Mouse (Mus musculus): ENCODE measurements around the gene Lima1. TPM values are rescaled to one million over a fixed set of nuclear protein-coding genes. Genes with fewer than 3 reads are reported as not detected.

Lima1 gene
- polyA plus RNA-seq, 1 experiment from 2014 or later, result 18.6 TPM

- H3K27ac ChIP-seq (replicated peaks in 1 of 2; ENCODE audit: control insufficient read depth in 1 of 2, insufficient read depth in 1 of 2, low read depth in 2 of 2, low read length in 2 of 2), result no peak overlapping the region
- no peak for ATAC-seq (ENCODE audit: insufficient number of reproducible peaks, insufficient read depth, low FRiP score, low read depth)
- no peak overlapping the region for H3K4me2 ChIP-seq (ENCODE audit: low read length)
- no peaks in the 10 kb centered on the region for H3K4me1 ChIP-seq (ENCODE audit: control insufficient read depth in 2 of 2, insufficient read depth in 2 of 2, low read length in 2 of 2)
- H3K4me3 ChIP-seq (ENCODE audit: control insufficient read depth in 1 of 2, insufficient read depth in 1 of 2, low read depth in 1 of 2, low read length in 2 of 2), result no peak overlapping the region
- no peaks in the 10 kb centered on the region for H3K9me3 ChIP-seq (ENCODE audit: control insufficient read depth, low read length)
- H3K27me3 ChIP-seq (ENCODE audit: control insufficient read depth, insufficient read depth, low read length), result no peaks in the 10 kb centered on the region
- H3K36me3 ChIP-seq (ENCODE audit: control insufficient read depth, insufficient read depth, low read length), result no peaks in the 10 kb centered on the region
- H3K9ac ChIP-seq (ENCODE audit: low read length), result no peak overlapping the region
- WGBS, result 61% methylated on average over 9 of the region's 9 CpGs
Observed at GRCm38 (mm10) chr15:99835191-99835590, 40.1 kb downstream of the Lima1 start.

DNA sequence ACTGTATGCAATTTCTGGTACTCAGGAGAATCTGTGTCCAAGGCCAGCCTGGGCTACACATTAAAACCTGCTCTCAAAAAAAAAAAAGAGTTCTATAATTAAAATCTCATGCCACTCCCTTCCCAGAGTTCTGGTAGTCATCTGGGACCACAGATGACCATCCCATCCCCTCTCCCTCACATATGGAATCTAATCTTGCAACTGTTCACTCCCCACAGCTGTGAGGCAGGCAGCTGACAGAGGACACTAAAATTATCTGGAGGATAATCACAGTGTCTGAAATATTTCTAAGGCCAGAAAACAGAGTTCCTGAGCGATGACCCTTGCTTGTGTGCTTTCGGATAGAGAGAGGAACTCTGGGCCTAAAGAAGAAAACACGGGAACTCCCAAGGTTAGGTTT is 40.6 kb downstream of the Lima1 start:
- WGBS, result 84% methylated on average over 3 of the region's 3 CpGs
- H3K9ac ChIP-seq (ENCODE audit: low read length), result no peak overlapping the region
- H3K27ac ChIP-seq (replicated peaks in 1 of 2; ENCODE audit: control insufficient read depth in 1 of 2, insufficient read depth in 1 of 2, low read depth in 2 of 2, low read length in 2 of 2), result no peak overlapping the region
- ATAC-seq (ENCODE audit: insufficient number of reproducible peaks, insufficient read depth, low FRiP score, low read depth), result no peak
- H3K9me3 ChIP-seq (ENCODE audit: control insufficient read depth, low read length), result no peaks in the 10 kb centered on the region
- no peaks in the 10 kb centered on the region for H3K4me1 ChIP-seq (ENCODE audit: control insufficient read depth in 2 of 2, insufficient read depth in 2 of 2, low read length in 2 of 2)
- H3K27me3 ChIP-seq (ENCODE audit: control insufficient read depth, insufficient read depth, low read length), result no peaks in the 10 kb centered on the region
- H3K4me2 ChIP-seq (ENCODE audit: low read length), result no peak overlapping the region
- H3K4me3 ChIP-seq (ENCODE audit: control insufficient read depth in 1 of 2, insufficient read depth in 1 of 2, low read depth in 1 of 2, low read length in 2 of 2), result no peak overlapping the region
- H3K36me3 ChIP-seq (ENCODE audit: control insufficient read depth, insufficient read depth, low read length), result no peaks in the 10 kb centered on the region

DNA sequence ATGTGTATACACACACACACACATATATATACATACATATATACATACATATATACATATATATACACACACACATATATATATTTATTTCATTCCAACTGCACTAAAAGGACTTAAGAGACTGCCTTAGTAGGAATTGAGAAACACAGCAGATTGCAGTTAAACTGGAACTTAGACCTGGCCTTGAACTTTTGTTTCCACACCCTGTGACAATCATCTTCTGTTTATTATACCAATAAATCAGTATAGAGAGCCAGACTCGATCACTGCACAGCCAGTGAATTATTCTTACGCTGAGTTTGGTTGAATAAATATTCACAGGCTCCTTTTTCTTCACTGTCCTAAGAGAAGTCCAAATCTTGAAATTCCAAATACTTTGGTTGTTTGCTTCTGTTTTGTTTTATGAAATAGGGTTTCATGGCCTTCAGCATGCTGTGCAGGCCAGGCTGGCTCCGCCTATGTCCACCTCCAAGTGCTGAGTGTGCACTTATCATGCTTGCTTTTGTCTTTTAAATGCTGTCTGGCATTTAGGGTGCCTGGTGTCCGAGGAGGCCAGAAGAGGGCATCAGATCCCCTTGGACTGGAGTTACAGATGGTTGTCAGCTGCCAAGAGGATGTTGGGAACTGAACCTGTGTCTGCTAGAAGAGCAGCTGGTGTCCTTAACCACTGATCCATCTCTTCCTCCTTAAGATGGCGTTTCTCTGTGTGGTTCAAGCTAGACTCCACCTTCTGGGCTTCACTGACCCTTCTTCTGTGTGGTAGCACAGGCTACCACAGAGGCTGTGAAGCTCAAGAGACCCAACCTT is 41.4 kb downstream of the Lima1 start:
- WGBS, result 84% methylated on average over 5 of the region's 5 CpGs
- H3K9me3 ChIP-seq (ENCODE audit: control insufficient read depth, low read length), result no peaks in the 10 kb centered on the region
- H3K4me2 ChIP-seq (ENCODE audit: low read length), result no peak overlapping the region
- H3K27ac ChIP-seq (replicated peaks in 1 of 2; ENCODE audit: control insufficient read depth in 1 of 2, insufficient read depth in 1 of 2, low read depth in 2 of 2, low read length in 2 of 2), result no peak overlapping the region
- no peak overlapping the region for H3K4me3 ChIP-seq (ENCODE audit: control insufficient read depth in 1 of 2, insufficient read depth in 1 of 2, low read depth in 1 of 2, low read length in 2 of 2)
- no peaks in the 10 kb centered on the region for H3K4me1 ChIP-seq (ENCODE audit: control insufficient read depth in 2 of 2, insufficient read depth in 2 of 2, low read length in 2 of 2)
- H3K27me3 ChIP-seq (ENCODE audit: control insufficient read depth, insufficient read depth, low read length), result no peaks in the 10 kb centered on the region
- H3K9ac ChIP-seq (ENCODE audit: low read length), result no peak overlapping the region
- ATAC-seq (ENCODE audit: insufficient number of reproducible peaks, insufficient read depth, low FRiP score, low read depth), result no peak
- H3K36me3 ChIP-seq (ENCODE audit: control insufficient read depth, insufficient read depth, low read length), result no peaks in the 10 kb centered on the region

DNA sequence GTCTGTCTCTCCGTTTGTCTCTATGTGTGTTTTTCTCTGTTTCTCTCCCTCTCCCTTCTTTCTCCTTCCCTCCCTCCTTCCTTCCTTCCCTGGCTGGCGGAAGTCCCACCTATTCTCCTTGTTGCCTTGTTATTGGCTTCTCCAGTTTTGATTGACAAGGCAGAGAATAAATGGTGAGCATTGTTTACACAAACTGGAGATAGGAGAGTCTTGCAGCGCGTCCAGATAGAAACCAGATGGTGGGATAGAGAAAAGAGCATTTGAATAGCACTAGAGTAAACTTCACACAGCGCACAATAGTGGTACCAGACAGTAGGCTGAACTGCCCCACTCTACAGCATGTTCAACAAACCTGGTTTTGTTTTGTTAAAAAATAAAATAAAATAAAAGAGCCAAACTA is 43.7 kb downstream of the Lima1 start:
- no peaks in the 10 kb centered on the region for H3K36me3 ChIP-seq (ENCODE audit: control insufficient read depth, insufficient read depth, low read length)
- ATAC-seq (ENCODE audit: insufficient number of reproducible peaks, insufficient read depth, low FRiP score, low read depth), result no peak
- H3K4me3 ChIP-seq (ENCODE audit: control insufficient read depth in 1 of 2, insufficient read depth in 1 of 2, low read depth in 1 of 2, low read length in 2 of 2), result no peak overlapping the region
- WGBS, result 61% methylated on average over 5 of the region's 5 CpGs
- H3K27me3 ChIP-seq (ENCODE audit: control insufficient read depth, insufficient read depth, low read length), result no peaks in the 10 kb centered on the region
- H3K27ac ChIP-seq (replicated peaks in 1 of 2; ENCODE audit: control insufficient read depth in 1 of 2, insufficient read depth in 1 of 2, low read depth in 2 of 2, low read length in 2 of 2), result no peak overlapping the region
- H3K4me1 ChIP-seq (ENCODE audit: control insufficient read depth in 2 of 2, insufficient read depth in 2 of 2, low read length in 2 of 2), result no peaks in the 10 kb centered on the region
- no peak overlapping the region for H3K9ac ChIP-seq (ENCODE audit: low read length)
- no peak overlapping the region for H3K4me2 ChIP-seq (ENCODE audit: low read length)
- no peaks in the 10 kb centered on the region for H3K9me3 ChIP-seq (ENCODE audit: control insufficient read depth, low read length)

- Histone ChIP-seq H3K9ac (ENCODE audit: low read length) (no peak overlapping the region), H3K4me3 (ENCODE audit: control insufficient read depth in 1 of 2, insufficient read depth in 1 of 2, low read depth in 1 of 2, low read length in 2 of 2) (no peak overlapping the region), H3K36me3 (ENCODE audit: control insufficient read depth, insufficient read depth, low read length) (no peaks in the 10 kb centered on the region), H3K27me3 (ENCODE audit: control insufficient read depth, insufficient read depth, low read length) (no peaks in the 10 kb centered on the region), H3K27ac (replicated peaks in 1 of 2; ENCODE audit: control insufficient read depth in 1 of 2, insufficient read depth in 1 of 2, low read depth in 2 of 2, low read length in 2 of 2) (no peak overlapping the region), H3K4me1 (ENCODE audit: control insufficient read depth in 2 of 2, insufficient read depth in 2 of 2, low read length in 2 of 2) (no peaks in the 10 kb centered on the region), H3K4me2 (ENCODE audit: low read length) (no peak overlapping the region), H3K9me3 (ENCODE audit: control insufficient read depth, low read length) (no peaks in the 10 kb centered on the region)
- no peak for ATAC-seq (ENCODE audit: insufficient number of reproducible peaks, insufficient read depth, low FRiP score, low read depth)
- 48% methylated on average over 2 of the region's 2 CpGs for WGBS
Observed at GRCm38 (mm10) chr15:99828061-99828460, 47.2 kb downstream of the Lima1 start.

- 74% methylated on average over 8 of the region's 8 CpGs for WGBS
- Histone ChIP-seq H3K36me3 (ENCODE audit: control insufficient read depth, insufficient read depth, low read length) (no peaks in the 10 kb centered on the region), H3K4me3 (ENCODE audit: control insufficient read depth in 1 of 2, insufficient read depth in 1 of 2, low read depth in 1 of 2, low read length in 2 of 2) (no peak overlapping the region), H3K9ac (ENCODE audit: low read length) (no peak overlapping the region), H3K9me3 (ENCODE audit: control insufficient read depth, low read length) (no peaks in the 10 kb centered on the region), H3K27ac (replicated peaks in 1 of 2; ENCODE audit: control insufficient read depth in 1 of 2, insufficient read depth in 1 of 2, low read depth in 2 of 2, low read length in 2 of 2) (no peak overlapping the region), H3K4me2 (ENCODE audit: low read length) (no peak overlapping the region), H3K27me3 (ENCODE audit: control insufficient read depth, insufficient read depth, low read length) (no peaks in the 10 kb centered on the region), H3K4me1 (ENCODE audit: control insufficient read depth in 2 of 2, insufficient read depth in 2 of 2, low read length in 2 of 2) (no peaks in the 10 kb centered on the region)
- no peak for ATAC-seq (ENCODE audit: insufficient number of reproducible peaks, insufficient read depth, low FRiP score, low read depth)
Observed at GRCm38 (mm10) chr15:99826210-99826888, 48.9 kb downstream of the Lima1 start.

GRCm38 (mm10) chr15:99825211-99825610 is 50.0 kb downstream of the Lima1 start:
- Histone ChIP-seq H3K27ac (replicated peaks in 1 of 2; ENCODE audit: control insufficient read depth in 1 of 2, insufficient read depth in 1 of 2, low read depth in 2 of 2, low read length in 2 of 2) (no peak overlapping the region), H3K4me2 (ENCODE audit: low read length) (no peak overlapping the region), H3K9me3 (ENCODE audit: control insufficient read depth, low read length) (no peaks in the 10 kb centered on the region), H3K36me3 (ENCODE audit: control insufficient read depth, insufficient read depth, low read length) (no peaks in the 10 kb centered on the region), H3K27me3 (ENCODE audit: control insufficient read depth, insufficient read depth, low read length) (no peaks in the 10 kb centered on the region), H3K4me1 (ENCODE audit: control insufficient read depth in 2 of 2, insufficient read depth in 2 of 2, low read length in 2 of 2) (no peaks in the 10 kb centered on the region), H3K4me3 (ENCODE audit: control insufficient read depth in 1 of 2, insufficient read depth in 1 of 2, low read depth in 1 of 2, low read length in 2 of 2) (no peak overlapping the region), H3K9ac (ENCODE audit: low read length) (no peak overlapping the region)
- WGBS, result 87% methylated on average over 3 of the region's 3 CpGs
- ATAC-seq (ENCODE audit: insufficient number of reproducible peaks, insufficient read depth, low FRiP score, low read depth), result no peak
